Mouse (Mus musculus) adrenal gland, adult 2 months (tissue): ENCODE measurements around the gene Nampt. TPM values are rescaled to one million over a fixed set of nuclear protein-coding genes. Genes with fewer than 3 reads are reported as not detected.
"Not testable (repeated sequence)": the region's sequence is repeated elsewhere in the genome, so short reads cannot be mapped to it uniquely, and the experiment has no call there.

ENCODE experiments used
- DNase-seq: peaks from one replicate; pipeline ENCODE4 v3.0.0; 2021
- polyA plus RNA-seq: library from polyadenylated mRNA; depleted of rRNA; stranded (reverse); fragments of >200 nt; gene quantifications from 2 replicates; pipeline ENCODE4 v1.2.3, GENCODE M21; 2012
- total RNA-seq, 2 experiments: library from RNA; stranded (reverse); gene quantifications; 2 replicates each; pipeline ENCODE4 v1.2.3; 2021

The Nampt gene
- total and polyA plus RNA-seq, 3 experiments = 23.4 to 130 (median 105) TPM

DNA sequence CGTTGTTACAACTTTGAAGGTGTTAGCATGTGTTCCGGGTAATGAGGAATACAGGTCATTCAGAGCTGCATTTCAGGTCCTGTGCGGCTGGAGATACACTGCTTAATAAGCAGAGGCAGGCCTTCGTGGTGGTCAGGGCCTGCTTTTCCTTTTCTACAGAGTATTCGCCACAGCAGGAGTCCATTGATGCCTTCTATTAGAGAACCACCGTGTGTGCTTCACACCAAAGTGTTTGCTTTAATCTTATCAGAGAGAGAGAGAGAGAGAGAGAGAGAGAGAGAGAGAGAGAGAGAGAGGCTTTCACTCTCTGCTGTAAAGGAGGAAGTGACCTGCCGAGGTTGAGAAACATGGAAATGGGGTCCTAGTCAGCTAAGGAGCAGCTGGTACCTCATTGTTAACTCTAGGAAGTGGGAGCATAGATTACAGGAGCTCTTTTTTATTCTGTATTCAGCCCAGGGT is 22.1 kb downstream of the Nampt start:
- DNase-seq = no peak

- no peak for DNase-seq
Observed at GRCm38 (mm10) chr12:32846325-32846724, 27.0 kb downstream of the Nampt start.

DNA sequence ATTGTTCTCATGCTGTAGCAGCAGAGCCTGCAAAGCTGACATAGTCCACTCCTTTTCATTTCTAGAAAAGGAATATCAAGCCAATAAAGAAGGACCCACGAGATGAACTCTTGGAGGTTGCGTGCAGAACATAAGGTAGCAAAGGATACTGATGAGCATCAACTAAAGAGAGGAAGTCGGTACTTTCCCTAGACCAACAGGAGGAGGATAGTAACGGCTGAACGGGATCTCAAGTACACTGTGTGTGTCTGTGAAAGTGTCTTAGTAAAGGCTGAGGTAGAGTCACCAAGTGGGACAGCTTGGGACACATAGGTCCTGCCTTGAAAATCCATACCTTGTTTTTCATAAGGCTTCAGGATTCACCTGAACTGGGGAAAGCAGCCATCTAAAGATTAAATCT is 34.4 kb downstream of the Nampt start:
- no peak for DNase-seq

GRCm38 (mm10) chr12:32854866-32855265 is 35.5 kb downstream of the Nampt start:
- peak; percentile 14 for DNase-seq

GRCm38 (mm10) chr12:32855398-32855797 is 36.1 kb downstream of the Nampt start:
- DNase-seq = no peak

DNA sequence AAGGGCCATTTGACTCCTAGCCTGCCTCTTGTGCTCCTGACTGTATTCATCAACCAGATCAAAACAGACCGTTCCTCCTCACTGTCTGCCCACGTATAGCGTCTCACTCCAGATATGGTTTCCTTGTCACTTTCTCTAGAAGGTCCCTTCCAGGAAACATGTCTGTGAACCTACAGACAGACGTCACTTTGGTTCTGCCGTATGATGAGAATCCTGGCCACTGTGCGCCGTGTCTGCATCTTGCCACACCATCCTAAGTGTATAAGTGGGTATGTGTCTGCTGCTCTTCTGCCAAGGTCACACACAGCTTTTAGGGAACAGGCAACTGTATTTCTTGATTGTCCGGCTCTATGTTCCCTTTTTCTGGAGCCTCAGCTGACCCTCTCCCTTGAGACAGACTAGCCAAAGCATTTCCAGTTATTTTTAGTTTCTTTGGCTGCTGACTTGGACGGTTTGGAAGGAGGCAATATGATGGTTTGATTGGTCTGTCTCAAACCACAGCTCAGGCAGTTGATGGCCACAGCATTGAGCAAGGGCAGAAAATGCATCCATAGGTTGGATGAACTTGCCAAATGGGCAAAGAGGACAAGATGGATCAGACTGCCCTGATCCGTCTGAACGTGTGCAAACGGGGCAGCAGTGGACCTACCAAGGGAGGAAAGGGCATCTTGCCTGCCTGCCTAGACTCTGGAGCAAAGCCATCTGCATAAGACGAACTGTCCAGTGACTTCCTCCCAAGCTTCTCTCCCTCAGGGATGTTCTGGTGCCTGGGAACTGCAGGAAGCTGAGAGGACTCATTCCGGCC is 37.6 kb downstream of the Nampt start:
- DNase-seq = peak; percentile 12

- DNase-seq = no peak
Observed at GRCm38 (mm10) chr12:32858444-32858843, 39.1 kb downstream of the Nampt start.

DNA sequence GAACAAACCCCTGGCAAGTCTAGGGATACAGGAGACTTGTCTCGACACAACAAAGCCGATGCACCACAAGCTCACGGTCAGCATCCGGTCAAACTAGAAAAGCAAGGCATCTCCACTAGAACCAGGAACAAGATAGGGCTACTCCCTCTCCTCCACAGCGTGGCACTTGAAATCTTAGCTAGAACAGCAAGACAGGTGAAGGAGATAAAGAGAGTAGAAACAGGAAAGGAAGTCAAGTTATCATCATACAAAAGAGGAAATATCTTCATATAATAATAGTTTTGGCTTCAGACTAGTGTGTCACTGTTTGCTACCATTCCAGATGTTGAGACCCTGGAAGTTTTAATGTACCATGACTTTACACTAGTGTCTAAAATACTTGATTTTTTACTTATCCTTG is 41.5 kb downstream of the Nampt start:
- DNase-seq = no peak

GRCm38 (mm10) chr12:32870815-32871214 is 51.5 kb downstream of the Nampt start:
- no peak for DNase-seq

- DNase-seq = no peak
Observed at GRCm38 (mm10) chr12:32877500-32877899, 58.2 kb downstream of the Nampt start.

DNA sequence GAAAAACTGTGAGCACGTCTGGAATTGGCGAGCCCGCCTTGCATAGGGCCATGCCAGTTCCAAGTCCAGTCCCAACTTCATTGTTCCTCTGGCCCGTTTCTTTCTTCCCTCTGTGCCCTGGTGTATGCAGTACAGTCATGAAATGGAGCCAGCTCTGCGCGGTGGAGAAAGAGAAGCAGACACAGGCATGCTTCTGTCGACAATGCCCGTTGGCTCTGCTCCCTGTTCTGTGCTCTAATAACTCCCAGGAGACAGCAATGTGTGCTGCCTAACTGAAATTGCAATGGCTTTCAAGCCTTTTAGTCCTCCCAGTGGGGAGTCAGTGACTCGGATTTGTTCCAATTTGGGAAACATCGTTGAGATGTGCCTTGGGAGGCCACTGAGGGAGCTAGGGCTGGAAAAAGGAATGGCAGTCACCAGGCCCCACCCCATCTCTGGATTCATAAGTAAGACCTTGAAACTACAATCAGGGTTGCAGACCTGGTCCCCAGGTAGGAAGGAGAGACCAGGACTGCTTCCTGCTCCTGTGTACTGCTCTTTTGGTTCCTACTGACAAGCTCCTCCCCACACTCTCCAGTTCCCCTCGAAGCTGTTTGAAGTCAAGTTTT is 58.7 kb downstream of the Nampt start:
- no peak for DNase-seq

DNA sequence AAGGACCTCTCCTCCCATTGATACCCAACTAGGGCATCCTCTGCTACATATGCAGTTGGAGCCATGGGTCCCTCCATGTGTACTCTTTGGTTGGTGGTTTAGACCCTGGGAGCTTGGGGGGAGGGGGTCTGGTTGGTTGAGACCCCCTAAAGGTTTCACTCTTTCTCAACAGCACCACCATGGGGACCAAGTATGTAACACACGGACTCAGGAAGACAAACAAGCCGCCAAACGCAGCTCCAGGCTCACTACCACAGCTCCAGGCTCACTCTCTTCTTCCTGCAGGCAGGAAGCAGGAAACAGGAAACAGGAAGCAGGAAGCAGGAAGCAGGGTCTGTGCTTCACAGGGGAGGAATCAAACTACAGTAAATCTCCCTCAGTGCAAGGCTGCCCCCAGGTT is 60.0 kb downstream of the Nampt start:
- DNase-seq = no peak

DNA sequence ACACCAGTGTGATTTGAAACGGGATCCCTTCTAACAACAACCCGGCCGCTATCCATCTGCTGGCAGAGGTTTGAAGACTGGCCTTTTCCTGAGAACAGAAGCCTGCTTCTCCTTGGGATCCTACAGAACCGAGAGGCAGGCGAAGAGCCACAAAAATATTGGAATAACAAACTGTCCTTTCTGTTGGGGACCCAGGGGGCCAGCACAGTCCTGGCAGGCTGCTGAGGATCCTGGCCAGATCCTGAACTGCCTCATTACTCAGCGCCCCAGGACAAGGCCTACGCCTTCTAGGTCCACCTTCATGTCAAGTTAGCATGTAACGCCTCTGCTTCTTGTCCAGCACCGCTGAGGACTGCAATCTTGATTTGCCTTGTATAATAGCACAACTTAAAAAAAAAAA is 65.0 kb downstream of the Nampt start:
- DNase-seq = peak; percentile 17

DNA sequence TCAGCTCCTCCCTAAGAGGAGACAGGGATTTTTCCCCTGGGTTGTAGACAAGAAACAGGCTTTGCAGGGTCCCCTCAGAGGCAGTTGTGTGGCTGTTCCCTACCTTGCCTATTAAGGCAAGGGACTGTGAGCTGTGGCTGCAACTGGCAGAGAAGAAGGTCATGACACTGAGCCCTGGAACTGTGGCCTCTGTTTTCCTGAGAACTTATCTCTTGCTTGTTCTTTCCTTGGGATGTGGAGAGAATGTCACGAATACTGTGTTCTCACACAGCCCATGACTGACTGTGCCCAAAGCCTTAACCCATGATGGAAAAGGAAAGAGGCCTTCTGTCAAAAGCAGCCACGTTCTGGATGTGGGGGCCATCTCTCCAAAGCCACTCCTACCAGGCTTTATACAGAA is 65.7 kb downstream of the Nampt start:
- no peak for DNase-seq

DNA sequence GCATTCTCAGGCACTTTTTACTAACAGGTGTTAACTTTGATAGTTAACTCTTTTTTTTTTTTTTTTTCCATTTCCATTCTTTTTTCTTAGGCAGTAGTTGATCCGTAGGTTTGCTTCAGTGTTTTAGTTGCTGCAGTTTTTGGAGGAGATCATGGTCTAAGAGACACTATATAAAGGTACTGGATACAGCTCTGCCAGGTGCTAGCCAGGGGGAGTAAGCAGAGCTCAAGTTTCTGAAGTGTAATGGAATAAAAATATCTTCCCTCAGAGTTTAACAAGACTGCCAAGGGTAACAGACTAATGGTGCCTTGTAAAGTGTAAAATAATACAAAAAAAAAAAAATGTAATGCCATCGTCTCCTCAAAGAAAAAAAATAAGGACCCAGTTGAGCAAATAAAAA is 67.0 kb downstream of the Nampt start:
- DNase-seq = no peak

DNA sequence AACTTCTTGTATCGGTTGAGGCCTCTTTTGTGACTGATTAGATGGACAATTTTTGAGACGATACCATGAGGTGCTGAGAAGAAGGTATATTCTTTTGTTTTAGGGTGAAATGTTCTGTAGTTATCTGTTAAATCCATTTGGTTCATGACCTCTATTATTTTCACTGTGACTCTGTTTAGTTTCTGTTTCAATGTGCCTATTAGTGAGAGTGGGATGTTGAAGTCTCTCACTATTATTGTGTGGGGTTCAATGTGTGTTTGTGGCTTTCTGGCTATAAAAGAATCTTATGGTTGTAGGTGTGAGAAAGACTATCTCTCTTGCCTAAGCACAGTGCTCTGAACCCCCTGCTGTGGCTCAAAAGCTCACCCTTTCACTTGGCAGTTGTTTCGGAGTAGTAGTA is 68.9 kb downstream of the Nampt start:
- no peak for DNase-seq

DNA sequence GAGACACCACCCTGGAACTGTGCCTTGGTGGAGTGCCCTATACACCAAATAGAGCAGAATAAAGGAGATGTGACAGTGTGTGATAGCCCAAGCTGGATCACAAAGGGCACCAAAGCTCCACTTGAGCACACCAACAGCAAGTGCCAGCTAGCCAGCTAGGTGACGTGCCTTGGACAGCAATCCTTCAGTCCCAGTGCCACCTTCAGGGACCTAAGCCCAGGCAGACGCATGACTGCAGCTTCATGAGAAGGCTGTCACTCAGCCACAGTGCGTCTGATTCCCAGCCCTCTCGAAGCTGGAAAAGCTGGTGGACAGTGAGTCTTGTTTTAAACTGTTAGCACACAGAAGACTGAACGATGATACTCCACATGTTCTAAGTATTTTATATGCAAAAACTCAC is 70.5 kb downstream of the Nampt start:
- DNase-seq = no peak

DNA sequence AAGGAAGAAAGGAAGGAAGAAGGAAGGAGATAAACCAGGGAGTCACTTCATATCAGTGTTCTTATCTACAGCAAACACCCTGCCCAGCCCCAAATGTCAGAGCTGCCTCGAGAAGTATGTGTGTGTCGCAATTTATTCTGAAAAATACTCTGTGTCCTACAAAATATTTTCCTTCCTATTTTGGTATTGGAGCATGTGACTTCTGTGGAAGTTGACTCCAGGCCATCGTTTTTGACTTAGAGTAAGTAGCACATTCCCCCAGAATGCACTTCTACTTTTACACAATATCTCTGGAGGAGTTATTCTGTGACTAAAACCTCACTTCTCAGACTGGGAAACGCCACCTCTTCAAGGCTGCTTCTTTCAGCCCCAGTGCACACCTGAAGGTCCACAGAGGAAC is 71.1 kb downstream of the Nampt start:
- peak; percentile 30 for DNase-seq

GRCm38 (mm10) chr12:32891271-32891670 is 71.9 kb downstream of the Nampt start:
- not testable (repeated sequence) for DNase-seq

- no peak for DNase-seq
Observed at GRCm38 (mm10) chr12:32893212-32893611, 73.9 kb downstream of the Nampt start.

- no peak for DNase-seq
Observed at GRCm38 (mm10) chr12:32895806-32896205, 76.5 kb downstream of the Nampt start.

DNA sequence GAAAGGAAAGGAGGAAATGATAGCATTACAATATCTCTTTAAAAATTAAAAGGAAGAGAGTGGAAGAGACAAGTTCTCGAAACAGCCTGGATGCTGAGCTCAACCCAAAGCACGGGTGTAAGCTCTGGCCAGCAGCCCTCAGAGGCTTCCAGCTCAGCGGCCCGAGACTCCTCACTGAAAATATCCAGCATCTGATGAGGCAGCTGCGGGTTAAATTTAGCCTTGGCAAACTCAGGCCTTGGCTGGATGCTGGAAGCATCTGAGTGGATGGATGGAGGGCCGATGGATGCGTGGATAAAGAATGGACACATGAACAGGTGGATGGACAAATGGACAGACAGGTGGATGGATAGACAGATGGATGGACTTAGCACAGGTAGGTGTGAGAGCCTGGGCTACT is 77.2 kb downstream of the Nampt start:
- no peak for DNase-seq

GRCm38 (mm10) chr12:32897199-32898120 is 78.1 kb downstream of the Nampt start:
- DNase-seq = peak; percentile 83
